Mouse (Mus musculus): ENCODE measurements at regions not wholly inside any gene's neighbourhood (a gene's known extent, or its start where the extent isn't known, plus 50 kb on each side); places are given as distances from the start of the nearest gene placed in this dataset.

DNA sequence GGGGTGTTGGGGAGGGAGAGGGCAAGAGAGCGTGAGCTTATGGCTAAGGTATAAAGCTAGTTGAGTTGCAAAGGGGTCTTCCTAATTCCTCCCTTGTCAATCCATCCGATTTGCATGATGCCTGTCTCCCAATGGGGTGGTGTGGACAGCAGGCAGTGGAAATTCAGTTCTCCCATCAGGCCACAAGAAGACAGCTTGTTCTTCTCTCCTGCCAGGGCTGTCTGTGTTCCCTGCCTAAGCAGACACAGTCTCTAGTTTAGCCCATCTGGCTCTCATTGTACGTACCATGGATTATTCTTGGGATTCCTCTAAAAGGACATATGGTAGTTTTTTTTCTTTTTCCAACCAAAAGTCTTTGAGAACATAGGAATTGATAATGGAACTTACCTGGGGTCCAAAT lies 168.4 kb upstream of the Gk2 start:
- H3K27ac ChIP-seq, result no peak overlapping the region
- no peak overlapping the region for H3K9ac ChIP-seq (ENCODE audit: low read depth, low read length)
- no peak for TF ChIP-seq EP300 (IDR thresholded peaks at IDR 0.05; ENCODE audit: insufficient read depth, low read depth, low read length)
- TF ChIP-seq CTCF (IDR thresholded peaks at IDR 0.05), result no peak
- no peak for TF ChIP-seq POLR2A (IDR thresholded peaks at IDR 0.05; ENCODE audit: insufficient read depth, low read depth, low read length)
- no peaks in the 10 kb centered on the region for H3K27me3 ChIP-seq (ENCODE audit: control insufficient read depth, insufficient read depth, low read length)
- WGBS, result 86% methylated on average over 3 of the region's 3 CpGs
- no peak overlapping the region for H3K4me3 ChIP-seq
- no peaks in the 10 kb centered on the region for H3K79me2 ChIP-seq (replicated peaks; ENCODE audit: control insufficient read depth, insufficient read depth, low read length)
- no peaks in the 10 kb centered on the region for H3K4me1 ChIP-seq (ENCODE audit: control insufficient read depth, insufficient read depth, low read length)
- H3K36me3 ChIP-seq (ENCODE audit: control insufficient read depth, insufficient read depth, low read length), result no peaks in the 10 kb centered on the region
- intact Hi-C loops (cut with DNase I), result no loop called here
- no peak for DNase-seq

DNA sequence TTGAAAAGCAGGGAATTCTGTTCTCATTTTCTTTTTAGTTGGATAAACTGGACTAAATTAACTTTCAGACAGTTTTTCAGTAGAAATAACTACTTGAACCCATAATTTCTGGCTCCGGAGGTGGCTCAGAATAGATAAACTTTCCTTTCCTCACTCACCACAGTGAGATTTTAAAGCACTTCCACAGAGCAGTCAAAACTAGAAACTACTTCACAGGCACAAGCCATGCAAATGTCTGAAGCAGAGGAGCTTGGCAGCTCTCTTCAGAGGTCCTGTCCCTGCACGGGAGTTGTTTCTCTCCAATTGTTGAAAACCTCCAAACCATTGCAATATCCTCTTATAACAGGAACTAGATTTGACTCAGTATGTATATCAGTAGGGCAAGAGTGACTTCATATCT lies 163.1 kb upstream of the Gk2 start:
- no peaks in the 10 kb centered on the region for H3K27me3 ChIP-seq (ENCODE audit: control insufficient read depth, insufficient read depth, low read length)

DNA sequence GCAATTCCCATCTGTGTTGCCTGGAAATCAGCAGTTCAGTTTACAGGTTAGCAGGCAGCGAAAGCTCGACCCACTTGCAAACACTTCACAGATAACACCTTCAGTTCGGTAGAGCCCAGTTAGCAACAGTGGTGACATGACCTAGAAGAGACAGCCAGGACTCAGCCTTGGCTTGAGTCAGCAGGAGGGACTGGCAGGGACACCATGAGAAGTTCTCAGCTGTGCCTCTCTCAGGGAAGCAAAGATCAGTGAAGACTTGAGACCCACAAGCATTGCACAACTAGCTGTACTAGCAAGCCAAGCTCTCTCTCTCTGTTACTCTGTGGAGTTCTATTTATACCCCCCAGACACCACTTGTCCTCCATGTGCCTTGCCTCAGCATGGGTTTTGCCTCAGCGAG lies 161.6 kb upstream of the Gk2 start:
- no peak for TF ChIP-seq CTCF (IDR thresholded peaks at IDR 0.05)
- TF ChIP-seq POLR2A (IDR thresholded peaks at IDR 0.05; ENCODE audit: insufficient read depth, low read depth, low read length), result no peak
- no peak for TF ChIP-seq EP300 (IDR thresholded peaks at IDR 0.05; ENCODE audit: insufficient read depth, low read depth, low read length)
- H3K4me1 ChIP-seq (ENCODE audit: control insufficient read depth, insufficient read depth, low read length), result no peaks in the 10 kb centered on the region
- no peaks in the 10 kb centered on the region for H3K27me3 ChIP-seq (ENCODE audit: control insufficient read depth, insufficient read depth, low read length)
- no peak overlapping the region for H3K27ac ChIP-seq
- DNase-seq, result peak in 1 of 2 experiments; percentile 42
- H3K79me2 ChIP-seq (replicated peaks; ENCODE audit: control insufficient read depth, insufficient read depth, low read length), result no peaks in the 10 kb centered on the region
- 41% methylated on average over 4 of the region's 4 CpGs for WGBS
- intact Hi-C loops (cut with DNase I), result no loop called here
- no peak overlapping the region for H3K9ac ChIP-seq (ENCODE audit: low read depth, low read length)
- no peak overlapping the region for H3K4me3 ChIP-seq
- H3K36me3 ChIP-seq (ENCODE audit: control insufficient read depth, insufficient read depth, low read length), result no peaks in the 10 kb centered on the region

More for the DNA sequence above, 163.1 kb upstream of the Gk2 start:
- WGBS, result 67% methylated on average over 2 of the region's 2 CpGs
- Histone ChIP-seq H3K36me3 (ENCODE audit: control insufficient read depth, insufficient read depth, low read length) (no peaks in the 10 kb centered on the region), H3K4me3 (no peak overlapping the region), H3K4me1 (ENCODE audit: control insufficient read depth, insufficient read depth, low read length) (no peaks in the 10 kb centered on the region), H3K9ac (ENCODE audit: low read depth, low read length) (no peak overlapping the region), H3K79me2 (replicated peaks; ENCODE audit: control insufficient read depth, insufficient read depth, low read length) (no peaks in the 10 kb centered on the region), H3K27ac (no peak overlapping the region)
- intact Hi-C loops (cut with DNase I), result no loop called here
- TF ChIP-seq EP300 (IDR thresholded peaks at IDR 0.05; ENCODE audit: insufficient read depth, low read depth, low read length) (no peak), POLR2A (IDR thresholded peaks at IDR 0.05; ENCODE audit: insufficient read depth, low read depth, low read length) (no peak), CTCF (IDR thresholded peaks at IDR 0.05) (no peak)
- DNase-seq, result no peak

- Histone ChIP-seq H3K9ac (ENCODE audit: low read depth, low read length) (no peak overlapping the region), H3K27me3 (ENCODE audit: control insufficient read depth, insufficient read depth, low read length) (no peaks in the 10 kb centered on the region), H3K36me3 (ENCODE audit: control insufficient read depth, insufficient read depth, low read length) (no peaks in the 10 kb centered on the region), H3K4me1 (ENCODE audit: control insufficient read depth, insufficient read depth, low read length) (no peaks in the 10 kb centered on the region), H3K4me3 (no peak overlapping the region), H3K79me2 (replicated peaks; ENCODE audit: control insufficient read depth, insufficient read depth, low read length) (no peaks in the 10 kb centered on the region), H3K27ac (no peak overlapping the region)
- TF ChIP-seq EP300 (IDR thresholded peaks at IDR 0.05; ENCODE audit: insufficient read depth, low read depth, low read length) (no peak), POLR2A (IDR thresholded peaks at IDR 0.05; ENCODE audit: insufficient read depth, low read depth, low read length) (no peak), CTCF (IDR thresholded peaks at IDR 0.05) (no peak)
- 38% methylated on average over 6 of the region's 6 CpGs for WGBS
- DNase-seq, result peak in 1 of 2 experiments; percentile 20
- intact Hi-C loops (cut with DNase I), result loop anchor here (10.0 kb wide), 1 partner anchor 467 kb away; no protein-coding TSS in a partner anchor
These were observed 145.4 kb upstream of the Gk2 start for GRCm38 (mm10) chr5:97602176-97602575.

DNA sequence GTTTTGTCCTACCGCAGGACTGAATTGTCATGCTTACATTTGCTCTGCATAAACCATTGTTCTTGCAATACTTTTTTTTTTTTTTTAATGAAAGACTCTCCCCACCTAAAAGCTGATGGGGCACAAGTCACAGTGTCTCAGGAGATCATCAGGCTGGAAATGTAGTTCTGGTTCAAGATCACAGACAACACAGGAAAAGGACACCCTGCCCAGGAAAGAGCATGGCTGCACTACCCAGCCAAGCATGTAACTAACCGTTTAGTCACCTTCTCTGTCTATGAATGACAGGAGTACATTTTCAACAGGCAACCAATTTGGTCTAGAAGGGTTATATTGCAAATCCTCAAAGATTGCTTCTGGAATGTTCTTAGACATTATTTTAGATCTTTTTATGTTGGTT lies 144.6 kb upstream of the Gk2 start:
- H3K79me2 ChIP-seq (replicated peaks; ENCODE audit: control insufficient read depth, insufficient read depth, low read length), result no peaks in the 10 kb centered on the region
- H3K27me3 ChIP-seq (ENCODE audit: control insufficient read depth, insufficient read depth, low read length), result no peaks in the 10 kb centered on the region
- no peak for DNase-seq
- no peak overlapping the region for H3K4me3 ChIP-seq
- no peak overlapping the region for H3K9ac ChIP-seq (ENCODE audit: low read depth, low read length)
- WGBS, result 70% methylated on average over 2 of the region's 2 CpGs
- TF ChIP-seq POLR2A (IDR thresholded peaks at IDR 0.05; ENCODE audit: insufficient read depth, low read depth, low read length), result no peak
- no peak for TF ChIP-seq CTCF (IDR thresholded peaks at IDR 0.05)
- TF ChIP-seq EP300 (IDR thresholded peaks at IDR 0.05; ENCODE audit: insufficient read depth, low read depth, low read length), result no peak
- no peak overlapping the region for H3K27ac ChIP-seq
- intact Hi-C loops (cut with DNase I), result loop anchor here (10.0 kb wide), 1 partner anchor 467 kb away; no protein-coding TSS in a partner anchor
- H3K36me3 ChIP-seq (ENCODE audit: control insufficient read depth, insufficient read depth, low read length), result no peaks in the 10 kb centered on the region
- H3K4me1 ChIP-seq (ENCODE audit: control insufficient read depth, insufficient read depth, low read length), result no peaks in the 10 kb centered on the region

DNA sequence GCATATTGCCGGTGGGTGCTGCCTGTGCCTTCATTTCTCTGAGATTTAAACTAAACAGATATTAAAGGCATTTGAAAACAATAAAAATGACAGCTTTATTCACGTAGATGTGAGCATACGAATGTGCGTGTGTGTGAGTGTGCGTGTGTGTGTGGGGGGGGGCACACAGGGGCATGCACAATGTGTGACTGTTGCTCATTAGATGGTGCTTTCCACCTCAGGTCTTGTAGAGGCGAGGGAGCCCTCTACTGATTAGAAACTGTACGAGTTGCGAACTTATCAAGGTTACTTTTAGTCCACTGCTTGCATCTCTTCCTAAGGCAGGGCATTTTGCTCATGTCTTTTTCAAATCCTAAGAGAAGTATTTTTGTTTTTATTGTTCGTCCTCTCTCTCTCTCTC lies 141.9 kb upstream of the Gk2 start:
- WGBS, result 72% methylated on average over 9 of the region's 9 CpGs

More for the DNA sequence above, 141.9 kb upstream of the Gk2 start:
- no peak overlapping the region for H3K4me3 ChIP-seq
- no peak overlapping the region for H3K27ac ChIP-seq
- intact Hi-C loops (cut with DNase I), result loop anchor here (10.0 kb wide), 1 partner anchor 264 kb away; no protein-coding TSS in a partner anchor
- no peak overlapping the region for H3K9ac ChIP-seq (ENCODE audit: low read depth, low read length)
- H3K4me1 ChIP-seq (ENCODE audit: control insufficient read depth, insufficient read depth, low read length), result no peaks in the 10 kb centered on the region
- no peak for DNase-seq
- no peak for TF ChIP-seq EP300 (IDR thresholded peaks at IDR 0.05; ENCODE audit: insufficient read depth, low read depth, low read length)
- TF ChIP-seq CTCF (IDR thresholded peaks at IDR 0.05), result peak; percentile 28
- no peaks in the 10 kb centered on the region for H3K27me3 ChIP-seq (ENCODE audit: control insufficient read depth, insufficient read depth, low read length)
- H3K36me3 ChIP-seq (ENCODE audit: control insufficient read depth, insufficient read depth, low read length), result no peaks in the 10 kb centered on the region
- H3K79me2 ChIP-seq (replicated peaks; ENCODE audit: control insufficient read depth, insufficient read depth, low read length), result no peaks in the 10 kb centered on the region

Data from heart, adult 2 months (tissue).